Mouse (Mus musculus) urinary bladder, postnatal 4 days (tissue): ENCODE measurements at regions not wholly inside any gene's neighbourhood (a gene's known extent, or its start where the extent isn't known, plus 50 kb on each side); places are given as distances from the start of the nearest gene placed in this dataset.
"Not testable (repeated sequence)": the region's sequence is repeated elsewhere in the genome, so short reads cannot be mapped to it uniquely, and the experiment has no call there.

Source experiments
- DNase-seq, 2 experiments: peaks; one replicate each; pipeline ENCODE4 v3.0.0; 2021 to 2022; ENCODE audit warnings: low spot score in 2 of 2

DNA sequence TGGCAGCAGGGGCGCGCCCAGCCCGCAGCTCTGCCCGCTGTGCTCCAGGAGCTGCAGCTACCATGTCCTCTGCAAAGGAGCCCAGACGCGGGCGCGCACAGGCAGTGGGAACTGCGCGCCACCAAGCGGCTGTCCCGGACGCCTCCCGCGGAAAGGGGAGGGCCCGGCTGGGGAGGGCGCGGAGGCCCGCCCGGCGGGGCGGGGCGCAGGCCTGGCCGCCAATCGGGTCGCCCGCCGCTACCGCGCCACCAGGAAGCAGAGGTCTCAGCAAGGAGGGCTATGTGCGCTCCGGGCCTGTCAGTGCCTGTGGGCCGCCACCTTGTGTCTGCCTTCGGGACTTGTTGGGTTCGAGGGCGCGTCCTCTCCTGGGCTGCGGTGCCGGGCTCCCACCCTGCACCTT is 367.0 kb upstream of the Ywhaq start:
- DNase-seq = peak in 1 of 2 experiments; percentile 49

DNA sequence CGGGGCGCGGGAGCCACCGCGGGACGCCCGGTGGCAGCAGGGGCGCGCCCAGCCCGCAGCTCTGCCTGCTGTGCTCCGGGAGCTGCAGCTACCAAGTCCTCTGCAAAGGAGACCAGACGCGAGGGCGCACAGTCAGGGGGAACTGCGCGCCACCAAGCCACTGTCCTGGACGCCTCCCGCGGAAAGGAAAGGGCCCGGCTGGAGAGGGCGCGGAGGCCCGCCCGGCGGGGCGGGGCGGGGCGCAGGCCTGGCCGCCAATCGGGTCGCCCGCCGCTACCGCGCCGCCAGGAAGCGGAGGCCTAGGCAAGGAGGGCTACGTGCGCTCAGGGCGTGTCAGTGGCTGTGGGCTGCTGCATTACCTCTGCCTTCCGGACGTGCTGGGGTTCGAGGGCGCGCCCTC is 361.3 kb upstream of the Ywhaq start:
- not testable (repeated sequence) for DNase-seq

DNA sequence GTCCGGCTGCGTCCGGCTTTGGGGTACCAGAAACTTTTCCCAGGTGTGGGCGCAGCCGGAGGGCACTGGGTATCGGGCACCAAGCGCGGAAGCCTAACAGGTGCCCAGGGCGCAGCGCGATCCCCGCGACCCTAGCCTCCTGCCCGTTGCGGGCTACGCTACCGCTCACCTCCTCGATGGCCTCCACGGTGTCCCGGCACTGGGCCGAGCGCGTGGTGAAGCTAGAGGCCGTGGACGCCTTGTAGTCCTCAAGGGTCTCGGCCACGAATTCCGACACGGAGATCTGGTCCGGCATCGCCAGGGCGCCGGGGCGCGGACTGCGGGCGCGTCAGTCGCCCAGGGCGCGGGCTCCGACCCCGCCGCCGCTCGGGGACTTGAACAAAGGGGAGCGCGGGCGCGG is 360.9 kb upstream of the Ywhaq start:
- DNase-seq = not testable (repeated sequence)

DNA sequence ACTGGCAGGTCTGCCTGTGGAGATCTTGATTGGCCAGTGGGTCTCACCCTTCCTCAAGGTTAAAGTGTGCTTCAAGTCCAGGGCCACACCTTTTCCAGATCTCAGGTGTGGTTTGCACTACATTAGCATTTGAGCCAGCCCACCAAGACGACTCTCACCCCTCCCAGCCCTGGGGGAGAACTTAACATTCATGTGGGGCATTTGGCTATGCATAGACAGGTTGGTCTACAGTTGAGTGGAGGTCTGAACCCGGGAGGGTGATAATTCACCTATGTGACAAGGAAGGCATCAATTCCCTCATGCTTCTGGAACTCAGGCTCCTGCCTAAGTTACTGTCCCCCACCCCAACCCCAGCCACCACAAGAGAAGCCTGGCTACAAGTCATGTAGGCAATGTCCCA is 350.3 kb upstream of the Ywhaq start:
- not testable (repeated sequence) for DNase-seq
